Mouse (Mus musculus) intestine, embryonic 14.5 days (tissue): ENCODE data around the gene Pwp2. TPM values are rescaled to one million over a fixed set of nuclear protein-coding genes. Genes with fewer than 3 reads are reported as not detected.
"Not testable (repeated sequence)": the region's sequence is repeated elsewhere in the genome, so short reads cannot be mapped to it uniquely, and the experiment has no call there.

Experiments
- ATAC-seq: fragments of 200-750 bp; cut with Nextera tagmentation; replicated peaks from 2 replicates; pipeline ENCODE4 v1.8.0; 2017; ENCODE audit warnings: low read depth, moderate number of reproducible peaks, moderate TSS enrichment, moderate library complexity; ENCODE audit not compliant: low FRiP score, low TSS enrichment
- DNase-seq: peaks from one replicate; pipeline ENCODE4 v3.0.0-alpha.2; 2018; ENCODE audit warnings: low spot score
- H3K27ac ChIP-seq: fragments of 300-500 bp; sonication (generic); 2 replicates; pipeline ENCODE4 v1.5.1; 2014; ENCODE audit warnings: low read depth, mild to moderate bottlenecking, control low read depth
- H3K27me3 ChIP-seq: fragments of 300-500 bp; sonication (generic); replicated peaks from 2 replicates; pipeline ENCODE4 v1.6.1; 2014; ENCODE audit warnings: low read length, control low read depth; ENCODE audit not compliant: control insufficient read depth, insufficient read depth
- H3K36me3 ChIP-seq: fragments of 300-500 bp; sonication (generic); 2 replicates; pipeline ENCODE4 v1.6.1; 2014; ENCODE audit warnings: low read length, control low read depth; ENCODE audit not compliant: control insufficient read depth, insufficient read depth
- H3K4me1 ChIP-seq: fragments of 300-500 bp; sonication (generic); replicated peaks from 2 replicates; pipeline ENCODE4 v1.6.1; 2014; ENCODE audit warnings: low read length, control low read depth, mixed read lengths; ENCODE audit not compliant: control insufficient read depth, insufficient read depth
- H3K4me2 ChIP-seq: fragments of 300-500 bp; sonication (generic); 2 replicates; pipeline ENCODE4 v1.6.1; 2014; ENCODE audit warnings: low read length
- H3K4me3 ChIP-seq: fragments of 300-500 bp; sonication (generic); 2 replicates; pipeline ENCODE4 v1.5.1; 2014; ENCODE audit warnings: low read depth, low read length, control low read depth, mixed read lengths
- H3K9ac ChIP-seq: fragments of 300-500 bp; sonication (generic); 2 replicates; pipeline ENCODE4 v1.6.1; 2014; ENCODE audit warnings: mild to moderate bottlenecking, low read length
- H3K9me3 ChIP-seq: fragments of 300-500 bp; sonication (generic); 2 replicates; pipeline ENCODE4 v1.6.1; 2016; ENCODE audit warnings: low read length, control low read depth; ENCODE audit not compliant: control insufficient read depth
- WGBS: fragments of 180-500 bp; shearing (Covaris S2); extraction: QIAGEN DNeasy Blood & Tissue Kit; methylation state at CpG from one replicate; pipeline ENCODE4 v1.1.7; 2014; 5-methylcytosine and 5-hydroxymethylcytosine counted together
- polyA plus RNA-seq: library from polyadenylated mRNA; unstranded; fragments of >200 nt; fragmentation: Nextera tagmentation; extraction: Ambion mirVana; gene quantifications from 2 replicates; pipeline ENCODE4 v1.2.1, GENCODE M21; 2014

The Pwp2 gene
- polyA plus RNA-seq, 1 experiment from 2014 or later, result 19.0 TPM

DNA sequence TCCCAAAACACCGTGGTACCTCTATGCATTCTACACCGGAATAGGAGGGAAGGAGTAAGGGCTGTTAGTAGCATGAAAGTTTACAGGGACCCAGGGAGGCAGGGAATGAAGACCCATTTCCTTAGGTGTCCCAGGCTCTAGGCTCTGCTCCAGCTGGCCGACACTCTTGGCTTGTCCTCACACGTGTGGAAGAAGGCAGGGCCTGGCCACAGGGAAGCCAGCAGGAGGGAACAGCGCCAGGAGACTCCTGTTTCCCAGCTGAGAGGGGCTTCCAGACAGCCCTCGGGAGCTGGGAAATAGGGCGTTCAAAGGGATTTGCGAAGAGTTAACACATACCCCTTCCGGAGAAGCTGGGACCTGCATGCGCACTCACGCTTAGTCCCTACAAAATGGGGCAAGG is 55.5 kb downstream of the Pwp2 start:
- Histone ChIP-seq H3K9ac (no peak overlapping the region), H3K4me1 (no peaks in the 10 kb centered on the region), H3K9me3 (no peaks in the 10 kb centered on the region), H3K36me3 (no peaks in the 10 kb centered on the region), H3K4me3 (no peak overlapping the region), H3K27me3 (no peaks in the 10 kb centered on the region), H3K4me2 (no peak overlapping the region), H3K27ac (no peak overlapping the region)
- WGBS, result 52% methylated on average over 11 of the region's 11 CpGs
- no peak for DNase-seq
- ATAC-seq, result no peak

DNA sequence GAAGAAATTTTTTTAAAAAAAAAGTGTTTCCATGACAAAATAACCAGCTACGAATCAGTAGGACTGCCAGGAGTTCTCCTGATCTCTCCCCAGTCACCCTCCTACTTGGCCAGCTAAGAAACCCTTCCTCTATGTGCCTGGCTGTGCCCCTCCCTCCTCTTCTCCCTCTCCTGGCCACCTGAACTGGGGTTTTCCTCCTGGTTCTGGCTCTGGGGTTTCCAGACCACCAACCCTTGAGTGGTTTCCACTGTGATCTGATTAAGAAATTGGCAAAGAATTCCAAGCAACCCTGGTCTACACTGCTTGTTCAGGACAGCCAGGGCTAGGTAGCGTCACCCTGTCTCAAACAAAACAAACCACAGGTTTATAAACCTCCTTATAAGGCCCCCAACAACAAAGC is 56.3 kb downstream of the Pwp2 start:
- no peaks in the 10 kb centered on the region for H3K9me3 ChIP-seq
- ATAC-seq, result no peak
- no peak overlapping the region for H3K9ac ChIP-seq
- H3K27me3 ChIP-seq, result no peaks in the 10 kb centered on the region
- 85% methylated on average over 2 of the region's 2 CpGs for WGBS
- no peak overlapping the region for H3K4me3 ChIP-seq
- no peak overlapping the region for H3K27ac ChIP-seq
- no peak overlapping the region for H3K4me2 ChIP-seq
- no peaks in the 10 kb centered on the region for H3K4me1 ChIP-seq
- H3K36me3 ChIP-seq, result no peaks in the 10 kb centered on the region
- no peak for DNase-seq

DNA sequence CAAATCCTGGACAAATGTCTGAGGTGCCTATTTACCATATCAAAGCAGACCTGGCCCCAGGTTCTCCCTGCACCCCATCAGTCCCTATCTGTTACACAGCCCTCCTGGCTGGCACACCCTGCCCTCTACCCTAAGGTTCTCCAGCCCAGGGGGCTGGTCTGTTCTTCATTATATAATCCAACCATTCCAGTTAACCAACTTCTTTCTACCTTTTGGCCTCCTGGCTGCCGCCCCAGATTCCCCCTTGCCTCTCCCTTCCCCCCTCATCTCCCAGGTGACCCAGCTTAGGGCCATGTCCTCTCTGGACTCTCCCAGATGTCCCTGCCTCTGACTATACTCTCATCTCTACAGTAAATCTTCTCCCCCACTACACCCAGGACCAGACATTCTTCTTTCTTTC is 57.0 kb downstream of the Pwp2 start:
- H3K4me3 ChIP-seq, result no peak overlapping the region
- no peaks in the 10 kb centered on the region for H3K4me1 ChIP-seq
- H3K27ac ChIP-seq, result no peak overlapping the region
- H3K27me3 ChIP-seq, result no peaks in the 10 kb centered on the region
- 59% methylated on average over 1 of the region's 1 CpGs for WGBS
- no peak overlapping the region for H3K4me2 ChIP-seq
- ATAC-seq (no peak), DNase-seq (no peak)
- H3K9ac ChIP-seq, result no peak overlapping the region
- H3K36me3 ChIP-seq, result no peaks in the 10 kb centered on the region
- no peaks in the 10 kb centered on the region for H3K9me3 ChIP-seq

DNA sequence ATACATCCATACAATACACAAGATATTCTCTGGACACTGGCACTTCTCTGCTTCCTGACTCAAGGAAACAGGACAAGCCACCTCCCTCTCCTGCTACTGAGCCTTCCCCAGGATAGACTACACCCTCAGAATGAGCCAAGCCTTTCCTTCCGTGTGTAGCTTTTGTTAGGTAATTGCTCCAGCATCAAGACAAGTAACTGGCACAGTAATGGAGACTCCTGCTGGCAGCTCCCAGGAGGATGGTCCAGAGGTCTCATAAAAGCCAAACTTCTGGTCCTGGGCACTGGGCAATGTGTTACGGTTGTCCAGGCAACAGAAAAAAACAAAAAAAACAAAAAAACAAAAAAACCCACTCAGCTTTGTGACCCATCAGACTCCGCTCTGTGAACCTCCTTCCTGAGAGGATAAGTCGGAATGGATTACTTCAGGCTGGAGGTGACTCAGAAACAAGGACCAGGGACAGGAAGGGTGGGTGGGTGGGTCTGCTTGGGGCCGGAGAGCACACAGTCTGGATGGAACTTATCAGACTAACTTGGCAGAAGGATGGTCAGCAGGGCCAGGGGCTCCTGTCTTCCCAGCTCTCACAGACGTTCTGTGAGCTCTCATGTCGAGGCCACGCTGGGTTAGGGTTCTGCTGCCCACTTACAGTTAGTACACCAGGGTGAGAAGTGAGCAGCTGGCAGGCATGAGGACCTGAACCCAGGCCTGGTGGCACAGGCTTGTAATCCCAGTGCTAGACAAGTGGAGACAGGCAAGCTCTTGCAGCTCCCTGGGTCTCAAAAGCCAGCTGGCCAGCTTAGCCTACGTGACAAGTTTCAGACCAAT is 57.7 kb downstream of the Pwp2 start:
- no peak overlapping the region for H3K27ac ChIP-seq

DNA sequence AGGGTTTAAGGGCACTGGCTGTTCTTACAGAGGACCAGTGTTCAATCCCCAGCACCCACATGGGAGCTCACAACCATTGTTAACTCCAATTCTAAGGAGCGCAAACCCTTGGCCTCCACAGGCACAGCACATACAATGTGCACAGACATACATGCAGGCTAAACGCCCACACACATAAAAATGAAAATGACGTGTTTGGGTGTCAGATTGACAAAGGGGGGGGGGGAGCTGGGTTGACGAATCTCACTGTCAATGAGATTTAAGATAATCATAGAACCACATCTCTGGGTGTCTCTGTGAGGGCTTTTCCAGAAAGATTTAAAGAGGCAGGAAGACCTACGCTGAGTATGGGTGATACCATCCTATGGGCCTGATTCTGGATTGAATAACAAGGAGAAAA is 58.6 kb downstream of the Pwp2 start:
- no peaks in the 10 kb centered on the region for H3K27me3 ChIP-seq
- no peaks in the 10 kb centered on the region for H3K9me3 ChIP-seq
- DNase-seq (no peak), ATAC-seq (no peak)
- no peaks in the 10 kb centered on the region for H3K4me1 ChIP-seq
- no peak overlapping the region for H3K4me3 ChIP-seq
- no peaks in the 10 kb centered on the region for H3K36me3 ChIP-seq
- H3K4me2 ChIP-seq, result no peak overlapping the region
- no peak overlapping the region for H3K9ac ChIP-seq
- 90% methylated on average over 5 of the region's 5 CpGs for WGBS
- H3K27ac ChIP-seq, result no peak overlapping the region

More for the DNA sequence above, 57.7 kb downstream of the Pwp2 start:
- Histone ChIP-seq H3K4me1 (no peaks in the 10 kb centered on the region), H3K4me2 (no peak overlapping the region), H3K9me3 (no peaks in the 10 kb centered on the region), H3K4me3 (no peak overlapping the region), H3K9ac (no peak overlapping the region), H3K27me3 (no peaks in the 10 kb centered on the region), H3K36me3 (no peaks in the 10 kb centered on the region)
- WGBS, result 72% methylated on average over 9 of the region's 9 CpGs
- DNase-seq (no peak), ATAC-seq (no peak)

DNA sequence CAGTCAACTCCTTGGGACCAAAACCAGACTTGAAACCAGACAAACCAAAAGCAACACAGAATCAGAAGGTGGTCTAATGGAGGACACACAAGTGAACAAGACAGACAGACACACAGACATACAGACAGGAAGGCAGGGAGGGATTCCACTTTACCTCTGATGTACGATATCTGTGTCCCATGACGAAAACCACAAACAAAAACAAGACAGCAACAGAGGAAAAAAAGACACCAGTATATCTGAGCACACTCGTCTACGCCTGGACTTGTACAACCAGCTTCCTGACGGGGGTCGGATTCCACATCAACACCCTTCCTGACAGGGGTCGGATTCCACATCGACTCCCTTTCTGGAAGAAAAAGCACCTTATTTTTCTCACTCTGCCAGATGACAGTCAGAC is 59.9 kb downstream of the Pwp2 start:
- H3K36me3 ChIP-seq, H3K27ac ChIP-seq, ATAC-seq, H3K4me3 ChIP-seq, H3K4me2 ChIP-seq, H3K9ac ChIP-seq, DNase-seq, H3K27me3 ChIP-seq, H3K4me1 ChIP-seq, H3K9me3 ChIP-seq: not testable (repeated sequence)
- WGBS, result 61% methylated on average over 8 of the region's 8 CpGs

DNA sequence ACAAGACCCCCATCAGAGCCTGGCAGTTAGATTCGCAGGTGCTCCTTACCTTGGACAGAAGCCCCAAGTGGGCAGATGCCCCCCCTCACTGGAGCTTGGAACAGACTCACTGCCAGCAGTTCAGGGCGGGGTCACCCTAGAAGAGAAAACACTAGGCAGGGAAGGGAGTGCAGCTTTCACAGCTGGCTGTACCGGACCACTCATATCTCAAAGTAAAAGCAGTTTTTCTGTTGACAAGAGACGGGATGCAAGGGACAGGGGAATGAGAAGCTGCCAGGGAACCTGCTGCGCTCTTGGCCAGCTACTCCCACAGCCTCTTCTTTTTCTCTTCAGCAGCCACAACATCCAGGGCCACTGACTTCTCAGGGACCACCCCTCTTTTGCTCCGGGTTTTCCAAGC is 60.8 kb downstream of the Pwp2 start:
- not testable (repeated sequence) for H3K4me3 ChIP-seq, H3K9me3 ChIP-seq, H3K9ac ChIP-seq, H3K4me2 ChIP-seq, H3K27me3 ChIP-seq, ATAC-seq, H3K36me3 ChIP-seq, H3K27ac ChIP-seq, DNase-seq, H3K4me1 ChIP-seq
- WGBS, result 27% methylated on average over 6 of the region's 6 CpGs

Other genes starting within 250 kb of the Pwp2 start
- 0.42 and 1.2 TPM in 2 replicates for gene Trpm2, start 214.6 kb downstream of the Pwp2 start, polyA plus RNA-seq
- gene 1810043G02Rik, start 206.6 kb downstream of the Pwp2 start, polyA plus RNA-seq, result 23.5 and 24.7 TPM in 2 replicates
- 244 and 252 TPM in 2 replicates for gene Pfkl, start 175.1 kb downstream of the Pwp2 start, polyA plus RNA-seq
- gene Dnmt3l, start 143.2 kb downstream of the Pwp2 start, polyA plus RNA-seq, result 0.34 TPM in 1 of 2 replicates, not detected in the other
- gene Aire, start 141.5 kb downstream of the Pwp2 start, polyA plus RNA-seq, result 0.15 and 0.31 TPM in 2 replicates
- 3.9 and 4.7 TPM in 2 replicates for gene Icosl, start 115.8 kb downstream of the Pwp2 start, polyA plus RNA-seq
- gene D10Jhu81e, start 15.4 kb downstream of the Pwp2 start, polyA plus RNA-seq, result 19.3 and 19.7 TPM in 2 replicates
- gene Trappc10, start 59.5 kb upstream of the Pwp2 start, polyA plus RNA-seq, result 12.6 and 17.6 TPM in 2 replicates
- gene Agpat3, start 167.3 kb upstream of the Pwp2 start, polyA plus RNA-seq, result 38.1 and 59.2 TPM in 2 replicates
- 238 and 249 TPM in 2 replicates for gene Rrp1, start 227.9 kb upstream of the Pwp2 start, polyA plus RNA-seq
- gene Cstb, start 240.5 kb upstream of the Pwp2 start, polyA plus RNA-seq, result 258 and 265 TPM in 2 replicates